Mouse (Mus musculus) limb, embryonic 14.5 days (tissue): Measurements from ENCODE around the gene Pcgf3. TPM values are rescaled to one million over a fixed set of nuclear protein-coding genes. Genes with fewer than 3 reads are reported as not detected.

Source experiments
- ATAC-seq: fragments of 200-750 bp; cut with Nextera tagmentation; 2 replicates; pipeline ENCODE4 v1.8.0; 2017; ENCODE audit warnings: low read depth, moderate number of reproducible peaks, moderate TSS enrichment; ENCODE audit not compliant: low FRiP score
- DNase-seq: peaks from one replicate; pipeline ENCODE4 v3.0.0-alpha.2; 2015; ENCODE audit warnings: low spot score
- H3K27ac ChIP-seq: fragments of 300-500 bp; sonication (generic); replicated peaks from 2 replicates; pipeline ENCODE4 v1.5.1; 2014; ENCODE audit warnings: low read depth, mild to moderate bottlenecking, low read length, moderate library complexity, mixed read lengths
- H3K27me3 ChIP-seq: fragments of 300-500 bp; sonication (generic); 2 replicates; pipeline ENCODE4 v1.6.1; 2014; ENCODE audit warnings: low read length, mixed read lengths; ENCODE audit not compliant: control insufficient read depth, insufficient read depth
- H3K36me3 ChIP-seq: fragments of 300-500 bp; sonication (generic); 2 replicates; pipeline ENCODE4 v1.6.1; 2014; ENCODE audit warnings: mild to moderate bottlenecking, low read length, moderate library complexity, mixed read lengths; ENCODE audit not compliant: control insufficient read depth, insufficient read depth
- H3K4me1 ChIP-seq: fragments of 300-500 bp; sonication (generic); 2 replicates; pipeline ENCODE4 v1.6.1; 2014; ENCODE audit warnings: antibody characterized with exemption, low read length, mixed read lengths; ENCODE audit not compliant: control insufficient read depth, insufficient read depth
- H3K4me2 ChIP-seq: fragments of 300-500 bp; sonication (generic); replicated peaks from 2 replicates; pipeline ENCODE4 v1.6.1; 2014; ENCODE audit warnings: low read depth, mild to moderate bottlenecking, low read length, moderate library complexity; ENCODE audit not compliant: severe bottlenecking
- H3K4me3 ChIP-seq: fragments of 300-500 bp; sonication (generic); replicated peaks from 2 replicates; pipeline ENCODE4 v1.5.1; 2014; ENCODE audit warnings: low read length
- H3K9ac ChIP-seq: fragments of 300-500 bp; sonication (generic); 2 replicates; pipeline ENCODE4 v1.6.1; 2014; ENCODE audit warnings: mild to moderate bottlenecking, low read depth, low read length, moderate library complexity; ENCODE audit not compliant: severe bottlenecking
- H3K9me3 ChIP-seq: fragments of 300-500 bp; sonication (generic); 2 replicates; pipeline ENCODE4 v1.6.1; 2016; ENCODE audit warnings: low read length; ENCODE audit not compliant: control insufficient read depth
- POLR2A ChIP-seq: fragments of 200-500 bp; IDR thresholded peaks from 2 replicates; pipeline ENCODE4 v1.8.0; 2012; ENCODE audit warnings: inconsistent platforms, mild to moderate bottlenecking, moderate library complexity, borderline replicate concordance; ENCODE audit not compliant: insufficient read depth, insufficient read length; ENCODE audit errors: extremely low read depth
- WGBS: fragments of 180-500 bp; shearing (Covaris S2); extraction: QIAGEN DNeasy Blood & Tissue Kit; methylation state at CpG from one replicate; pipeline ENCODE4 v1.1.7; 2014; 5-methylcytosine and 5-hydroxymethylcytosine counted together
- polyA plus RNA-seq, 2 experiments: library from polyadenylated mRNA; depleted of rRNA in 1 of 2; stranded (reverse) in 1 of 2; unstranded in 1 of 2; fragments of >200 nt; fragmentation: Nextera tagmentation in 1 of 2; extraction: Ambion mirVana in 1 of 2; gene quantifications; 2 replicates each; pipeline versions ENCODE4 v1.2.1 to v1.2.3; 2012 to 2014

Pcgf3 gene
- polyA plus RNA-seq, 2 experiments, result 21.8 to 24.3 TPM

DNA sequence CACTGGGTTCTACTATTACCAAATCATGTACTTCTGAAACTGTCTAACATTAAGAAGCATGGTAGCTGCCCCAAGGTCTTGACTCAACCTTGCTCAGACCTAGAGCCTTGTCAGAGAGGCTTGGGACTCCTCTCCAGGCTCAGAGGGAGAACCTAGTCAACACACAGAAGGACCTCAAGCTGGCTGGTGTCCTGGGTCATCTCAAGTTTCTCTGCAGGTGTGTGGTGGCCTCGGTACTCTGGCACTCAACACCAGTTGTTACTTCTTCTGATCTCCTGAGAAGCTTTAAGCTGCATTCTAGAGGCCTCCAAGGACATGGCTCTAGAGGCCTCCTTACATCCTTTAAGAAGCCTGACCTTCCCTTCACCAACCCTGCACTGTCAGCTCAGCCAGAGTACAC, 93.0 kb downstream of the Pcgf3 start:
- ATAC-seq, result no peak
- H3K9me3 ChIP-seq, result no peaks in the 10 kb centered on the region
- no peak for TF ChIP-seq POLR2A

More for the DNA sequence above, 93.0 kb downstream of the Pcgf3 start:
- no peak overlapping the region for H3K4me3 ChIP-seq
- H3K9ac ChIP-seq, result no peak overlapping the region
- no peak overlapping the region for H3K27ac ChIP-seq
- no peak for DNase-seq
- no peaks in the 10 kb centered on the region for H3K36me3 ChIP-seq
- no peak overlapping the region for H3K4me2 ChIP-seq
- H3K27me3 ChIP-seq, result peaks cover 23% of the 10 kb centered on the region
- WGBS, result 53% methylated on average over 1 of the region's 1 CpGs
- H3K4me1 ChIP-seq, result peaks cover 6% of the 10 kb centered on the region; the same call in 1 of the 2 replicates

Other genes starting within 250 kb of the Pcgf3 start
- 33.7 and 37.0 TPM in 2 replicates for gene Dr1, start 192.3 kb upstream of the Pcgf3 start, polyA plus RNA-seq (2012; rRNA removed)
- gene Dr1, start 192.3 kb upstream of the Pcgf3 start, polyA plus RNA-seq (2014; fragmentation: Nextera tagmentation; extraction: Ambion mirVana), result 44.4 and 46.5 TPM in 2 replicates
- 5.8 and 6.0 TPM in 2 replicates for gene Pigg, start 148.6 kb upstream of the Pcgf3 start, polyA plus RNA-seq (2012; rRNA removed)
- gene Pigg, start 148.6 kb upstream of the Pcgf3 start, polyA plus RNA-seq (2014; fragmentation: Nextera tagmentation; extraction: Ambion mirVana), result 2.4 TPM in 2 replicates
- gene Gm42517, start 93.3 kb upstream of the Pcgf3 start, polyA plus RNA-seq (2012; rRNA removed), result 0.45 and 0.65 TPM in 2 replicates
- 0.14 and 0.52 TPM in 2 replicates for gene Gm42517, start 93.3 kb upstream of the Pcgf3 start, polyA plus RNA-seq (2014; fragmentation: Nextera tagmentation; extraction: Ambion mirVana)
- gene Pde6b, start 72.8 kb upstream of the Pcgf3 start, polyA plus RNA-seq (2012; rRNA removed), result 0.03 TPM in 1 of 2 replicates, not detected in the other
- gene Pde6b, start 72.8 kb upstream of the Pcgf3 start, polyA plus RNA-seq (2014; fragmentation: Nextera tagmentation; extraction: Ambion mirVana), result 0.17 TPM in 1 of 2 replicates, not detected in the other
- gene Atp5k, start 26.8 kb upstream of the Pcgf3 start, polyA plus RNA-seq (2012; rRNA removed), result 80.1 and 174 TPM in 2 replicates
- gene Atp5k, start 26.8 kb upstream of the Pcgf3 start, polyA plus RNA-seq (2014; fragmentation: Nextera tagmentation; extraction: Ambion mirVana), result 411 and 423 TPM in 2 replicates
- gene Mfsd7a, start 12.3 kb upstream of the Pcgf3 start, polyA plus RNA-seq (2012; rRNA removed), result 2.5 and 2.7 TPM in 2 replicates
- gene Mfsd7a, start 12.3 kb upstream of the Pcgf3 start, polyA plus RNA-seq (2014; fragmentation: Nextera tagmentation; extraction: Ambion mirVana), result 0.14 TPM in 1 of 2 replicates, not detected in the other
- gene Cplx1, start 88.8 kb downstream of the Pcgf3 start, polyA plus RNA-seq (2012; rRNA removed), result 0.18 and 0.21 TPM in 2 replicates
- 0.41 and 0.67 TPM in 2 replicates for gene Cplx1, start 88.8 kb downstream of the Pcgf3 start, polyA plus RNA-seq (2014; fragmentation: Nextera tagmentation; extraction: Ambion mirVana)
- gene Gak, start 168.5 kb downstream of the Pcgf3 start, polyA plus RNA-seq (2012; rRNA removed), result 55.6 and 63.6 TPM in 2 replicates
- 45.2 and 46.0 TPM in 2 replicates for gene Gak, start 168.5 kb downstream of the Pcgf3 start, polyA plus RNA-seq (2014; fragmentation: Nextera tagmentation; extraction: Ambion mirVana)
- 41.8 and 63.3 TPM in 2 replicates for gene Tmem175, start 168.5 kb downstream of the Pcgf3 start, polyA plus RNA-seq (2012; rRNA removed)
- 32.8 and 35.5 TPM in 2 replicates for gene Tmem175, start 168.5 kb downstream of the Pcgf3 start, polyA plus RNA-seq (2014; fragmentation: Nextera tagmentation; extraction: Ambion mirVana)
- gene Idua, start 199.1 kb downstream of the Pcgf3 start, polyA plus RNA-seq (2012; rRNA removed), result 21.4 and 26.8 TPM in 2 replicates
- gene Idua, start 199.1 kb downstream of the Pcgf3 start, polyA plus RNA-seq (2014; fragmentation: Nextera tagmentation; extraction: Ambion mirVana), result 15.6 and 17.1 TPM in 2 replicates
- gene Dgkq, start 208.4 kb downstream of the Pcgf3 start, polyA plus RNA-seq (2012; rRNA removed), result 35.3 and 40.5 TPM in 2 replicates
- 12.5 and 13.3 TPM in 2 replicates for gene Dgkq, start 208.4 kb downstream of the Pcgf3 start, polyA plus RNA-seq (2014; fragmentation: Nextera tagmentation; extraction: Ambion mirVana)
- 1.3 and 2.6 TPM in 2 replicates for gene Slc26a1, start 214.3 kb downstream of the Pcgf3 start, polyA plus RNA-seq (2012; rRNA removed)
- gene Slc26a1, start 214.3 kb downstream of the Pcgf3 start, polyA plus RNA-seq (2014; fragmentation: Nextera tagmentation; extraction: Ambion mirVana), result 1.1 and 1.4 TPM in 2 replicates
- gene Fgfrl1, start 231.2 kb downstream of the Pcgf3 start, polyA plus RNA-seq (2012; rRNA removed), result 119 and 158 TPM in 2 replicates
- 46.5 and 51.8 TPM in 2 replicates for gene Fgfrl1, start 231.2 kb downstream of the Pcgf3 start, polyA plus RNA-seq (2014; fragmentation: Nextera tagmentation; extraction: Ambion mirVana)